Mouse (Mus musculus) CH12.LX (cell line): ENCODE data around the gene Gabrr2. TPM values are rescaled to one million over a fixed set of nuclear protein-coding genes. Genes with fewer than 3 reads are reported as not detected.

Experiments
- DNase-seq: peaks from one replicate; pipeline ENCODE4 v3.0.0-alpha.2; 2013; ENCODE audit errors: extremely low read depth
- H3K27ac ChIP-seq: 2 replicates; pipeline ENCODE4 v1.5.1; 2012; ENCODE audit warnings: low read depth, mild to moderate bottlenecking, control low read depth, moderate library complexity; ENCODE audit not compliant: insufficient read depth
- H3K27me3 ChIP-seq: replicated peaks from 2 replicates; pipeline ENCODE3; 2012; ENCODE audit warnings: inconsistent platforms
- H3K36me3 ChIP-seq, 2 experiments: replicated peaks in 1 of 2; 2 replicates each; pipeline versions ENCODE3 to v1.6.1; 2012; ENCODE audit warnings: inconsistent platforms in 1 of 2, low read length in 1 of 2, mild to moderate bottlenecking in 1 of 2, mixed read lengths in 1 of 2, moderate library complexity in 1 of 2; ENCODE audit not compliant: control insufficient read depth in 1 of 2, insufficient read depth in 1 of 2
- H3K4me1 ChIP-seq, 2 experiments: 2 replicates each; pipeline ENCODE4 v1.6.1; 2012; ENCODE audit warnings: inconsistent platforms in 1 of 2, moderate library complexity in 1 of 2; ENCODE audit not compliant: insufficient read depth in 2 of 2, control insufficient read depth in 1 of 2
- H3K4me2 ChIP-seq: 2 replicates; pipeline ENCODE4 v1.6.1; 2012; ENCODE audit warnings: low read depth, mild to moderate bottlenecking, control low read depth; ENCODE audit not compliant: poor library complexity, insufficient read depth, severe bottlenecking
- H3K4me3 ChIP-seq, 3 experiments: fragments of 150-350 bp in 1 of 3; sonication (generic) in 1 of 3; replicated peaks in 1 of 3; 2 replicates each; pipeline versions ENCODE3 to v1.5.1; 2011 to 2012; ENCODE audit warnings: low read depth in 2 of 3, low read length in 2 of 3, mild to moderate bottlenecking in 2 of 3, moderate library complexity in 2 of 3, control low read depth in 1 of 3, improper control_type of control experiment in 1 of 3, inconsistent platforms in 1 of 3, mixed read lengths in 1 of 3; ENCODE audit not compliant: poor library complexity in 1 of 3
- H3K79me2 ChIP-seq: replicated peaks from 2 replicates; pipeline ENCODE4 v1.6.1; 2012; ENCODE audit warnings: mild to moderate bottlenecking, moderate library complexity; ENCODE audit not compliant: control insufficient read depth, poor library complexity, insufficient read depth, severe bottlenecking; ENCODE audit errors: extremely low read depth
- H3K9ac ChIP-seq: 2 replicates; pipeline ENCODE4 v1.6.1; 2012; ENCODE audit warnings: low read depth, mild to moderate bottlenecking, control low read depth, moderate library complexity; ENCODE audit not compliant: insufficient read depth
- H3K9me3 ChIP-seq: replicated peaks from 2 replicates; pipeline ENCODE3; 2012; ENCODE audit warnings: low read length, inconsistent platforms, mixed read lengths
- BHLHE40 ChIP-seq: IDR thresholded peaks from 2 replicates; pipeline ENCODE4 v1.6.1; 2011; ENCODE audit warnings: mild to moderate bottlenecking, low read depth, low read length, improper control_type of control experiment
- CHD1 ChIP-seq: IDR thresholded peaks from 2 replicates; pipeline ENCODE4 v1.6.1; 2012; ENCODE audit warnings: low read depth, low read length, improper control_type of control experiment, inconsistent platforms
- CHD2 ChIP-seq: IDR thresholded peaks from 2 replicates; pipeline ENCODE4 v1.6.1; 2011; ENCODE audit warnings: low read length, improper control_type of control experiment
- CTCF ChIP-seq, 2 experiments: IDR thresholded peaks in 1 of 2; conservative IDR thresholded peaks in 1 of 2; 2 replicates each; pipeline ENCODE4 v1.5.1; 2011 to 2012; ENCODE audit warnings: low read depth in 2 of 2, low read length in 2 of 2, improper control_type of control experiment in 1 of 2, inconsistent platforms in 1 of 2, mild to moderate bottlenecking in 1 of 2, moderate library complexity in 1 of 2
- E2F4 ChIP-seq: IDR thresholded peaks from 2 replicates; pipeline ENCODE4 v1.6.1; 2011; ENCODE audit warnings: low read depth, low read length, improper control_type of control experiment; ENCODE audit not compliant: insufficient replicate concordance
- EP300 ChIP-seq: IDR thresholded peaks from 2 replicates; pipeline ENCODE4 v1.6.1; 2011; ENCODE audit warnings: low read length, improper control_type of control experiment
- ETS1 ChIP-seq: conservative IDR thresholded peaks from 2 replicates; pipeline ENCODE4 v1.6.1; 2012; ENCODE audit warnings: low read depth, mild to moderate bottlenecking, inconsistent platforms, low read length, improper control_type of control experiment, moderate library complexity
- GABPA ChIP-seq: IDR thresholded peaks from 2 replicates; pipeline ENCODE4 v1.6.1; 2012; ENCODE audit warnings: low read depth, low read length, improper control_type of control experiment, inconsistent platforms; ENCODE audit not compliant: insufficient replicate concordance
- HCFC1 ChIP-seq: IDR thresholded peaks from 2 replicates; pipeline ENCODE4 v1.6.1; 2012; ENCODE audit warnings: low read depth, mild to moderate bottlenecking, inconsistent platforms, low read length, improper control_type of control experiment
- IRF4 ChIP-seq: IDR thresholded peaks from 2 replicates; pipeline ENCODE4 v1.6.1; 2014; ENCODE audit warnings: low read depth, mild to moderate bottlenecking, inconsistent platforms, low read length, improper control_type of control experiment
- JUN ChIP-seq: IDR thresholded peaks from 2 replicates; pipeline ENCODE4 v1.6.1; 2011; ENCODE audit warnings: low read depth, mild to moderate bottlenecking, low read length, improper control_type of control experiment, moderate library complexity; ENCODE audit not compliant: insufficient read depth
- JUND ChIP-seq: conservative IDR thresholded peaks from 2 replicates; pipeline ENCODE4 v1.6.1; 2011; ENCODE audit warnings: low read depth, low read length, improper control_type of control experiment
- KAT2A ChIP-seq: IDR thresholded peaks from 2 replicates; pipeline ENCODE4 v1.6.1; 2012; ENCODE audit warnings: low read length, improper control_type of control experiment, inconsistent platforms; ENCODE audit not compliant: insufficient replicate concordance
- MAFK ChIP-seq: IDR thresholded peaks from 2 replicates; pipeline ENCODE4 v1.6.1; 2011; ENCODE audit warnings: low read length, improper control_type of control experiment; ENCODE audit not compliant: insufficient replicate concordance
- MAX ChIP-seq: IDR thresholded peaks from 2 replicates; pipeline ENCODE4 v1.6.1; 2011; ENCODE audit warnings: low read length, improper control_type of control experiment
- MAZ ChIP-seq: IDR thresholded peaks from 2 replicates; pipeline ENCODE4 v1.6.1; 2012; ENCODE audit warnings: low read depth, mild to moderate bottlenecking, inconsistent platforms, low read length, improper control_type of control experiment, moderate library complexity
- MEF2A ChIP-seq: IDR thresholded peaks from 2 replicates; pipeline ENCODE4 v1.6.1; 2014; ENCODE audit warnings: low read depth, mild to moderate bottlenecking, inconsistent platforms, low read length, improper control_type of control experiment, borderline replicate concordance
- MXI1 ChIP-seq: IDR thresholded peaks from 2 replicates; pipeline ENCODE4 v1.6.1; 2011; ENCODE audit warnings: mild to moderate bottlenecking, low read depth, low read length, improper control_type of control experiment
- MYC ChIP-seq: IDR thresholded peaks from 2 replicates; pipeline ENCODE4 v1.6.1; 2011; ENCODE audit warnings: low read depth, mild to moderate bottlenecking, improper control_type of control experiment, low read length
- NELFE ChIP-seq: IDR thresholded peaks from 2 replicates; pipeline ENCODE4 v1.6.1; 2011; ENCODE audit warnings: low read depth, low read length, improper control_type of control experiment
- PAX5 ChIP-seq: IDR thresholded peaks from 2 replicates; pipeline ENCODE4 v1.6.1; 2012; ENCODE audit warnings: low read length, inconsistent platforms, mixed read lengths
- POLR2A ChIP-seq: IDR thresholded peaks from 2 replicates; pipeline ENCODE4 v1.6.1; 2011; ENCODE audit warnings: low read depth, mild to moderate bottlenecking, improper control_type of control experiment, low read length
- POLR2AphosphoS2 ChIP-seq: IDR thresholded peaks from 2 replicates; pipeline ENCODE4 v1.6.1; 2011; ENCODE audit warnings: low read depth, low read length, improper control_type of control experiment
- RAD21 ChIP-seq: IDR thresholded peaks from 2 replicates; pipeline ENCODE4 v1.6.1; 2011; ENCODE audit warnings: low read depth, mild to moderate bottlenecking, low read length, improper control_type of control experiment, moderate library complexity
- RCOR1 ChIP-seq: conservative IDR thresholded peaks from 2 replicates; pipeline ENCODE4 v1.6.1; 2012; ENCODE audit warnings: low read depth, mild to moderate bottlenecking, inconsistent platforms, low read length, improper control_type of control experiment
- SIN3A ChIP-seq: IDR thresholded peaks from 2 replicates; pipeline ENCODE4 v1.6.1; 2012; ENCODE audit warnings: low read length, improper control_type of control experiment, inconsistent platforms
- SMC3 ChIP-seq: IDR thresholded peaks from 2 replicates; pipeline ENCODE4 v1.6.1; 2011; ENCODE audit warnings: low read depth, low read length, improper control_type of control experiment
- TBP ChIP-seq: conservative IDR thresholded peaks from 2 replicates; pipeline ENCODE4 v1.6.1; 2011; ENCODE audit warnings: low read depth, low read length, improper control_type of control experiment
- TCF12 ChIP-seq: IDR thresholded peaks from 2 replicates; pipeline ENCODE4 v1.6.1; 2014; ENCODE audit warnings: low read depth, mild to moderate bottlenecking, inconsistent platforms, low read length, improper control_type of control experiment
- UBTF ChIP-seq: IDR thresholded peaks from 2 replicates; pipeline ENCODE4 v1.6.1; 2012; ENCODE audit warnings: low read depth, mild to moderate bottlenecking, inconsistent platforms, low read length, improper control_type of control experiment, moderate library complexity
- USF1 ChIP-seq: IDR thresholded peaks from 2 replicates; pipeline ENCODE4 v1.6.1; 2014; ENCODE audit warnings: low read depth, mild to moderate bottlenecking, inconsistent platforms, low read length, improper control_type of control experiment
- USF2 ChIP-seq: conservative IDR thresholded peaks from 2 replicates; pipeline ENCODE4 v1.6.1; 2011; ENCODE audit warnings: low read depth, low read length, improper control_type of control experiment
- ZNF384 ChIP-seq: IDR thresholded peaks from 2 replicates; pipeline ENCODE4 v1.6.1; 2012; ENCODE audit warnings: low read depth, low read length, improper control_type of control experiment, inconsistent platforms
- dilution Hi-C: fragments of 300-500 bp; cut with MboI; formaldehyde crosslinking; loops from 2 replicates; pipeline ENCODE4 v1.14.3; 2020; ENCODE audit warnings: low sequenced_read_pairs; ENCODE audit not compliant: extremely low pct_unique_long_range_greater_than_20kb, extremely low pct_ligation_motif_present
- in situ Hi-C: fragments of 300-500 bp; cut with MboI; formaldehyde crosslinking; loops from 3 replicates; pipeline ENCODE4 v1.14.3; 2019; ENCODE audit warnings: low sequenced_read_pairs, low pct_ligation_motif_present, low pct_unique_long_range_greater_than_20kb, mixed read lengths
- polyA plus RNA-seq: library from polyadenylated mRNA; unstranded; fragments of >175 nt; gene quantifications from 2 replicates; pipeline ENCODE4 v1.2.1, GENCODE M21; 2012; ENCODE audit warnings: low read depth; ENCODE audit not compliant: insufficient read length
- total RNA-seq, 2 experiments: library from RNA; depleted of rRNA; stranded (reverse); fragments of 300-350 nt in 1 of 2; fragments of >200 nt in 1 of 2; gene quantifications; 2 replicates each; pipeline ENCODE4 v1.2.3; 2012 to 2014

The Gabrr2 gene
- total and polyA plus RNA-seq, 3 experiments: 0.42 to 0.59 TPM; not detected in 1

- Histone ChIP-seq H3K36me3 (no peaks in the 10 kb centered on the region), H3K9me3 (no peaks in the 10 kb centered on the region), H3K79me2 (no peaks in the 10 kb centered on the region), H3K27me3 (no peaks in the 10 kb centered on the region), H3K4me3 (no peak overlapping the region)
- DNase-seq: peak; percentile 72
- in situ Hi-C loops: no loop called here
- no peak for TF ChIP-seq USF1
- TF ChIP-seq KAT2A: no peak
- no peak for TF ChIP-seq HCFC1
- TF ChIP-seq MAX: no peak
- no peak for TF ChIP-seq TBP
- TF ChIP-seq SIN3A: no peak
- peak; percentile 49 for TF ChIP-seq JUN
- no peak for TF ChIP-seq RAD21
- peak; percentile 63 for TF ChIP-seq ETS1
- TF ChIP-seq MXI1: peak; percentile 37; the same call in 1 of the 2 replicates
- TF ChIP-seq ZNF384: no peak
- TF ChIP-seq CTCF (conservative IDR thresholded peaks at IDR 0.05 in 1 of 2, IDR thresholded peaks at IDR 0.05 in 1 of 2; ENCODE audit: low read depth in 2 of 2, low read length in 2 of 2): no peak
- no peak for TF ChIP-seq CHD1
- peak; percentile 50; the same call in 1 of the 2 replicates for TF ChIP-seq EP300
- 0 out of 2 replicates have a peak, but pooled peaks have one; percentile 17 for TF ChIP-seq CHD2
- TF ChIP-seq USF2: no peak
- TF ChIP-seq IRF4: no peak
- TF ChIP-seq POLR2AphosphoS2: no peak
- peak; percentile 35; the same call in 1 of the 2 replicates for TF ChIP-seq JUND
- no peak for TF ChIP-seq E2F4
- no peak; the same call in 1 of the 2 replicates for TF ChIP-seq MEF2A
- no peak for TF ChIP-seq POLR2A
- TF ChIP-seq MAFK: no peak
- no peak for TF ChIP-seq RCOR1
- 0 out of 2 replicates have a peak, but pooled peaks have one; percentile 18 for TF ChIP-seq MAZ
- TF ChIP-seq UBTF: no peak
- no peak for TF ChIP-seq NELFE
- 0 out of 2 replicates have a peak, but pooled peaks have one; percentile 31 for TF ChIP-seq BHLHE40
- no peak for TF ChIP-seq MYC
- no peak for TF ChIP-seq GABPA
- TF ChIP-seq SMC3: no peak
- TF ChIP-seq TCF12: no peak; the same call in 1 of the 2 replicates
- TF ChIP-seq PAX5: no peak
- TF ChIP-seq, all 38 proteins: peak for 8
- peaks cover 22 to 57% of the 10 kb centered on the region in 2 experiments for H3K4me1 ChIP-seq
- dilution Hi-C loops: no loop called here
- H3K4me2 ChIP-seq: 0 out of 2 replicates have a peak overlapping the region, but pooled peaks have one; percentile 11
- H3K27ac ChIP-seq: no peak overlapping the region; the same call in 1 of the 2 replicates
- H3K9ac ChIP-seq: no peak overlapping the region
Observed at GRCm38 (mm10) chr4:33075776-33076524, 13.2 kb downstream of the Gabrr2 start.
